Mouse (Mus musculus): ENCODE data around the gene Gjc3. TPM values are rescaled to one million over a fixed set of nuclear protein-coding genes. Genes with fewer than 3 reads are reported as not detected.

Gene Gjc3
- 0.05 and 0.20 TPM in 2 replicates for polyA plus RNA-seq (2012; rRNA removed)

DNA sequence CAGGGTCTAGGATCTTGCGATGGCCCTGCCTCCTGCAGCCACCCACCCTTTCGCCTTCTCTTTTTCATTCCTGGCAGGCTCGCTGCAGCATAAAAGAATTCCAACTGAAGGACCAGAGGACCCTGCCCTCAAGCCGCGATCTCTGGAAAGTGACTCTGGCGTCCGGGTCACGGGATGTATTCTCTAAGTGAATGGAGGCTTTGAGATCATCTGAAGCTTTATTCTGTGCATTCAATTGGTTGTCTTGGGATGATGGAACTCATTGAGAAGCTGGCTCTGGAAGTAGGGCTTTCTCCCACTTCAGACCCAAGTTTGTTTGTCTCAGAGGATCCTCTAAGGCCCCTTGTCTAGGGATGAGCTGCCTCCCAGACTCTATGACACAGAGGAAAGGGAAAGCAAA, at the start of gene Gjc3:
TSS of gene Gjc3 (minus strand) at position 154 of the 400 bp plus-strand sequence.
- no peaks in the 10 kb centered on the region for H3K36me3 ChIP-seq (ENCODE audit: control insufficient read depth, insufficient read depth, low read length)
- 85% methylated on average over 8 of the region's 8 CpGs for WGBS
- H3K4me3 ChIP-seq (ENCODE audit: insufficient read depth, low read depth, low read length): no peak within 1 kb of the TSS
- TF ChIP-seq POLR2A (IDR thresholded peaks at IDR 0.05; ENCODE audit: low read depth, low read length): no peak
- TF ChIP-seq CTCF (conservative IDR thresholded peaks at IDR 0.05; ENCODE audit: insufficient read depth, insufficient read length, low read depth, low read length): no peak
- no peak for DNase-seq
- no peak within 1 kb of the TSS for H3K27ac ChIP-seq (ENCODE audit: insufficient read depth, low read depth, low read length)
- no peaks in the 10 kb centered on the region for H3K4me1 ChIP-seq (ENCODE audit: control insufficient read depth, insufficient read depth, low read length)
- H3K27me3 ChIP-seq (replicated peaks; ENCODE audit: control insufficient read depth, insufficient read depth, low read length): no peaks in the 10 kb centered on the region

DNA sequence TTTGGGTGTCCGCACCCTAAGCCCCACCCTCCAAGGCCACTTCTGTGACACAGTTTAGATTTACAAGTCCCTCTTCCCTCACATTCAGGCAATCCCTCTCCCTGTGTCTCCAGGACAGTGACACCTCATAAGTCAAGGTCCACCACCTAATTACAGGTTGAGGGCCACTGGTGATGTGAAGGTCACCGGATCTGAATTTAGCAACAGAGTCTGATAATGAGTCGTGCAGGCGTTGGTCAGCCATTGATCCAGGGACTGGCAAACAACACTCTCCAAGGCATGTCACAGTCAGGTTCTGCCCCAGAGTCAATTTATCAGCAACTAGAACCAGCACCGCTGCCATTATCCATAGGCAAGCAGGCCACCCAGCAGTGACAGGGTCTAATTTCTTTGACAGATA, 49.5 kb upstream of the Gjc3 start:
- TF ChIP-seq POLR2A (IDR thresholded peaks at IDR 0.05; ENCODE audit: low read depth, low read length) (no peak), CTCF (conservative IDR thresholded peaks at IDR 0.05; ENCODE audit: insufficient read depth, insufficient read length, low read depth, low read length) (no peak)
- 80% methylated on average over 5 of the region's 5 CpGs for WGBS

DNA sequence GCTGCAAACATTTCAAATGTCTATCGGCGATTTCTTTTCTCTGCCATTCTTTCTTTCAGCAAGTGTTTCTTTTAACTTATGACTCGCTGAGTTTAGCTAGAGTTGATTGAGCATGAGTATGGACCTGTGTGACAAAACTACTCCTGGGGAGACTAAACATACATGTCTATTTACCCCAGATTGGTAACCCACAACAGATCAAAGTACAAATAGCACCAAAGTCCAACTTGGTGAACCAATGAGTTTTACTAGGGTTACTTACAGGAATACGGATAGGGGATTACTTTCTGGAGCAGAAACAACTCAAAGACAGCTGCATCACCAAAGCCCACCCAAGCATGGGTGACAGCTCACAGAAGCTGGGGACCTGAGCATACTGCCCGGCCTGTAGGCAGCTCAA, 46.5 kb upstream of the Gjc3 start:
- 59% methylated on average over 5 of the region's 5 CpGs for WGBS
- H3K27ac ChIP-seq (ENCODE audit: insufficient read depth, low read depth, low read length): peak overlapping the region; percentile 34; the same call in 1 of the 2 replicates
- H3K27me3 ChIP-seq (replicated peaks; ENCODE audit: control insufficient read depth, insufficient read depth, low read length): no peaks in the 10 kb centered on the region
- H3K4me3 ChIP-seq (ENCODE audit: insufficient read depth, low read depth, low read length): no peak overlapping the region
- DNase-seq: peak; percentile 67
- H3K4me1 ChIP-seq (ENCODE audit: control insufficient read depth, insufficient read depth, low read length): peaks cover 5% of the 10 kb centered on the region; the same call in 1 of the 2 replicates
- H3K36me3 ChIP-seq (ENCODE audit: control insufficient read depth, insufficient read depth, low read length): no peaks in the 10 kb centered on the region
- TF ChIP-seq CTCF (conservative IDR thresholded peaks at IDR 0.05; ENCODE audit: insufficient read depth, insufficient read length, low read depth, low read length) (no peak), POLR2A (IDR thresholded peaks at IDR 0.05; ENCODE audit: low read depth, low read length) (no peak)

More for the DNA sequence above, 49.5 kb upstream of the Gjc3 start:
- no peak for DNase-seq
- Histone ChIP-seq H3K36me3 (ENCODE audit: control insufficient read depth, insufficient read depth, low read length) (no peaks in the 10 kb centered on the region), H3K4me1 (ENCODE audit: control insufficient read depth, insufficient read depth, low read length) (peaks cover 5% of the 10 kb centered on the region; the same call in 1 of the 2 replicates), H3K27me3 (replicated peaks; ENCODE audit: control insufficient read depth, insufficient read depth, low read length) (no peaks in the 10 kb centered on the region), H3K27ac (ENCODE audit: insufficient read depth, low read depth, low read length) (no peak overlapping the region), H3K4me3 (ENCODE audit: insufficient read depth, low read depth, low read length) (no peak overlapping the region)

DNA sequence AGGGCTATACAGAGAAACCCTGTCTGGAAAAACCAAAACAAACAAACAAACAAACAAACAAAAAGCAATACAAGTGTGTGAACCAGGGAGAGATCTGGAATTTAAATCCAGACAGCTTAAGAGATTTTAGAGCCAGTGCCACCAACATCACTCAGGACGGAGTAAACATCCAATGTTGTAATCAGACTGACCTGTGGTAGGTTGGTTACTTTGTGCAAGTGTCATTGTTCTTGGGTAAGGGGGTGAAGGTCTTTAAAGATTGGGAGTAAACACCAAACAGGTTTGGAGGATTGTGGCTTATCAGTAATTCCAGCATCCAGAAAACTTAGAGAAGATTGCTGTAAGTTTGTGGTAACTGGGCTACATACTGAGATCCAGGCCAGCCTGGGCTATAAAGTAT, 23.5 kb upstream of the Gjc3 start:
- Histone ChIP-seq H3K27ac (ENCODE audit: insufficient read depth, low read depth, low read length) (no peak overlapping the region), H3K27me3 (replicated peaks; ENCODE audit: control insufficient read depth, insufficient read depth, low read length) (no peaks in the 10 kb centered on the region), H3K4me1 (ENCODE audit: control insufficient read depth, insufficient read depth, low read length) (no peaks in the 10 kb centered on the region), H3K4me3 (ENCODE audit: insufficient read depth, low read depth, low read length) (no peak overlapping the region), H3K36me3 (ENCODE audit: control insufficient read depth, insufficient read depth, low read length) (no peaks in the 10 kb centered on the region)
- no peak for DNase-seq
- 95% methylated on average over 1 of the region's 1 CpGs for WGBS
- no peak for TF ChIP-seq POLR2A (IDR thresholded peaks at IDR 0.05; ENCODE audit: low read depth, low read length)
- TF ChIP-seq CTCF (conservative IDR thresholded peaks at IDR 0.05; ENCODE audit: insufficient read depth, insufficient read length, low read depth, low read length): no peak

DNA sequence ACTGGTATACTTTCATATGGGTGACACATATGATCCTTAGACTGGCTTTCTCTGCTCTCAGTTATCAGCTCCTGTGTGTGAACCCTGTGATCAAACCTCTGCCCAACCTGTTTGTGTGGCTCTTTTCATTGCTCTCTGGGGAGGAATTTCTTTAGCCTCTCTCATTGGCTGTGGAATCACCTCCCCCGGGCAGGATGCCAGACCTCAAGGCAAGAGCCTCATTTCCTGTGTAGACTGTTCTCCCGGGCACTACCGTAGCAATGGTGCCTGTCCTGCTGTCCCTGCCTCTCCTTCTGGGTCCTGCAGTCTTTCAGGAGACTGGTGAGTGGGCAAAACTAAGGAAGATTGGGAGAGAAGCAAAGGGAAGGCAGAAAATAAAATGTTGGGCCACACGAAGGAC, 18.4 kb upstream of the Gjc3 start, which contains the start of gene Azgp1:
TSS of gene Azgp1 (plus strand) at position 221 of the 400 bp plus-strand sequence.
- WGBS: 48% methylated on average over 4 of the region's 4 CpGs

DNA sequence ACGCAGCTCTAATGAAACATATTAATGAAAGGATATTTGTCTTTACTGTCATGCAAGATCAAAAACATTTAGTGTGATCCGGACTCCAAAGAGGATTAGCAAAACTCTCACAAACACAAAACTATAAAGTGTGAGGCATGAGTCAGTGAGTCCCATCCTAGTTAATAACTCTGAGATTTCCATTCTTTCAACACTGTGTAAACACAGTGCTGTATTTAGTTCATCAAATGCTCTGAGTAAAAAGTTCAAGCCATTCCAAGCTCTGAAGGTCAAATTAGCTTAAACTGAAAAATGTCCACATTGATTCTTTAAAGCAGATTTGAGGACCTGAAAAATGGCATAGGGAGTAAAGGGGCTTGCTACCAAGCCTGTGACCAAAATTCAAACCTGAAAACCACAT, 16.2 kb upstream of the Gjc3 start:
- no peak overlapping the region for H3K27ac ChIP-seq (ENCODE audit: insufficient read depth, low read depth, low read length)
- no peaks in the 10 kb centered on the region for H3K4me1 ChIP-seq (ENCODE audit: control insufficient read depth, insufficient read depth, low read length)
- WGBS: 72% methylated on average over 2 of the region's 2 CpGs
- no peak for DNase-seq
- no peaks in the 10 kb centered on the region for H3K27me3 ChIP-seq (replicated peaks; ENCODE audit: control insufficient read depth, insufficient read depth, low read length)
- no peaks in the 10 kb centered on the region for H3K36me3 ChIP-seq (ENCODE audit: control insufficient read depth, insufficient read depth, low read length)
- TF ChIP-seq CTCF (conservative IDR thresholded peaks at IDR 0.05; ENCODE audit: insufficient read depth, insufficient read length, low read depth, low read length) (no peak), POLR2A (IDR thresholded peaks at IDR 0.05; ENCODE audit: low read depth, low read length) (no peak)
- H3K4me3 ChIP-seq (ENCODE audit: insufficient read depth, low read depth, low read length): no peak overlapping the region

More for the DNA sequence above, 18.4 kb upstream of the Gjc3 start, which contains the start of gene Azgp1:
- DNase-seq: peak; percentile 84
- no peak within 1 kb of the TSS for H3K4me3 ChIP-seq (ENCODE audit: insufficient read depth, low read depth, low read length)
- no peaks in the 10 kb centered on the region for H3K4me1 ChIP-seq (ENCODE audit: control insufficient read depth, insufficient read depth, low read length)
- H3K27me3 ChIP-seq (replicated peaks; ENCODE audit: control insufficient read depth, insufficient read depth, low read length): no peaks in the 10 kb centered on the region
- H3K27ac ChIP-seq (ENCODE audit: insufficient read depth, low read depth, low read length): no peak within 1 kb of the TSS
- no peaks in the 10 kb centered on the region for H3K36me3 ChIP-seq (ENCODE audit: control insufficient read depth, insufficient read depth, low read length)
- TF ChIP-seq CTCF (conservative IDR thresholded peaks at IDR 0.05; ENCODE audit: insufficient read depth, insufficient read length, low read depth, low read length): no peak
- no peak for TF ChIP-seq POLR2A (IDR thresholded peaks at IDR 0.05; ENCODE audit: low read depth, low read length)

DNA sequence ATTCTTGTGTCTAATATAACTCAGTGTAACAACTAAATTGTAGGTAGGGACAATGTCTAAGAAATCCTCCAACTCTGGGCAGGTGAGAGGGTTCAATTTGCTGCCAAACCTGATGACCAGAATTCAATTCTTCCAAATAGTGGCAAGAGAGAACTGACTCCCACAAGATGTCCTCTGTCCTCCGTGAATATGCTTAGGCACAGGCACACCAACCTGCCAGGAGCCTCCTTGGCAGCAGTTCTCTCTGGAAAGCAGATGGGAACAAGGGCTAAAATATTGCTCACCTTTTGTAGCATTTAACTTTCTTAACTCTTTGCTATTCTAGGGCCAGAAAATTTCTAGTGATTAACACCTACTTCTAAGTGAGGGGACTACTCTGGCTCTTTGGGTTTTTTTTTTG, 14.4 kb upstream of the Gjc3 start:
- whole genome bisulfite sequencing: 12% methylated on average over 1 of the region's 1 CpGs
- no peaks in the 10 kb centered on the region for H3K4me1 ChIP-seq (ENCODE audit: control insufficient read depth, insufficient read depth, low read length)
- TF ChIP-seq POLR2A (IDR thresholded peaks at IDR 0.05; ENCODE audit: low read depth, low read length): no peak
- peak; percentile 32; the same call in 1 of the 2 replicates for TF ChIP-seq CTCF (conservative IDR thresholded peaks at IDR 0.05; ENCODE audit: insufficient read depth, insufficient read length, low read depth, low read length)
- no peak overlapping the region for H3K27ac ChIP-seq (ENCODE audit: insufficient read depth, low read depth, low read length)
- DNase-seq: peak; percentile 47
- no peaks in the 10 kb centered on the region for H3K36me3 ChIP-seq (ENCODE audit: control insufficient read depth, insufficient read depth, low read length)
- H3K4me3 ChIP-seq (ENCODE audit: insufficient read depth, low read depth, low read length): no peak overlapping the region
- H3K27me3 ChIP-seq (replicated peaks; ENCODE audit: control insufficient read depth, insufficient read depth, low read length): no peaks in the 10 kb centered on the region
